In genomic region chr11:19155617-19155983, GRCm38 (mm10) we compare ENCODE assay signal across 20 mouse cellular contexts.
DNase-seq lines count a peak whose midpoint lies in the region; ATAC-seq and TF ChIP-seq lines count a peak whose summit lies in the region.
"Had no signal": no experiment of that assay in that cellular context is flagged by ENCODE, and none has a peak within 500 bp of the region (broad histone marks: within the 10 kb centered on the region; RNA-seq: fewer than 3 reads in every experiment).

No protein-coding gene starts in this region.

- WGBS in heart, embryonic 10.5 days: 63% methylated on average over 2 of the region's 2 CpGs

- DNase-seq in heart, adult 11 months: peak; percentile 40
- no peak for DNase-seq in heart, embryonic 10.5 days (ENCODE audit: low spot score)
- peak; percentile 74 for DNase-seq in G1E (ENCODE audit: low spot score)
- DNase-seq in gastrocnemius, postnatal 14 days: no peak
- DNase-seq in adrenal gland, postnatal 10 days: no peak
- DNase-seq: adrenal gland, postnatal 14 days; cerebellum, adult 11-12 months; cerebellum, adult 9-10 months; cerebellum, postnatal 25 days; forebrain, postnatal 0 days; gastrocnemius, postnatal 25 days; heart, adult 18-20 months; heart, postnatal 14 days had no signal

- no peak overlapping the region for H3K27ac ChIP-seq in heart, embryonic 10.5 days
- H3K27ac ChIP-seq: embryonic facial prominence, embryonic 10.5 days; forebrain, embryonic 13.5 days; heart, embryonic 15.5 days; hindbrain, embryonic 10.5 days; hindbrain, embryonic 14.5 days had no signal

- peak; percentile 81 for ATAC-seq in G1E (ENCODE audit: extremely low read depth, insufficient number of reproducible peaks, low FRiP score, poor library complexity, severe bottlenecking)
- peak; percentile 85 for ATAC-seq in granulocyte monocyte progenitor cell, adult 5-6 weeks (replicated peaks; ENCODE audit: poor library complexity, severe bottlenecking)
- peak; percentile 90 for ATAC-seq in megakaryocyte-erythroid progenitor cell, adult 5-6 weeks (replicated peaks; ENCODE audit: low FRiP score, low TSS enrichment, poor library complexity, severe bottlenecking)
- ATAC-seq: forebrain, embryonic 13.5 days; forebrain, postnatal 0 days had no signal

- intact Hi-C loops in gastrocnemius, postnatal 14 days (cut with DNase I; ENCODE audit: low total_unique reads): no loop called here

- no peaks in the 10 kb centered on the region for H3K27me3 ChIP-seq in heart, embryonic 10.5 days (ENCODE audit: insufficient read depth, poor library complexity, severe bottlenecking)
- no peaks in the 10 kb centered on the region for H3K27me3 ChIP-seq in G1E (ENCODE audit: insufficient read depth, low read length)
- H3K27me3 ChIP-seq: forebrain, embryonic 13.5 days; heart, embryonic 15.5 days had no signal

- no peak overlapping the region for H3K4me3 ChIP-seq in heart, embryonic 10.5 days
- H3K4me3 ChIP-seq in G1E (ENCODE audit: low read depth, low read length): peak overlapping the region; percentile 65; the same call in 1 of the 2 replicates
- H3K4me3 ChIP-seq: embryonic facial prominence, embryonic 10.5 days; forebrain, embryonic 13.5 days; heart, embryonic 15.5 days; hindbrain, embryonic 10.5 days had no signal

- no peaks in the 10 kb centered on the region for H3K4me1 ChIP-seq in heart, embryonic 10.5 days
- peaks cover 50% of the 10 kb centered on the region for H3K4me1 ChIP-seq in G1E (ENCODE audit: insufficient read depth, low read depth, low read length)
- H3K4me1 ChIP-seq: heart, embryonic 15.5 days had no signal

- no peaks in the 10 kb centered on the region for H3K36me3 ChIP-seq in heart, embryonic 10.5 days
- no peaks in the 10 kb centered on the region for H3K36me3 ChIP-seq in G1E (replicated peaks)
- H3K36me3 ChIP-seq: embryonic facial prominence, embryonic 10.5 days; heart, embryonic 15.5 days; hindbrain, embryonic 10.5 days had no signal

- H3K9me3 ChIP-seq in heart, embryonic 10.5 days: no peaks in the 10 kb centered on the region
- no peaks in the 10 kb centered on the region for H3K9me3 ChIP-seq in G1E (replicated peaks)
- H3K9me3 ChIP-seq: embryonic facial prominence, embryonic 10.5 days; forebrain, embryonic 13.5 days; heart, embryonic 15.5 days; hindbrain, embryonic 10.5 days had no signal

- no peak for TF ChIP-seq CTCF in G1E (IDR thresholded peaks at IDR 0.05; ENCODE audit: low read depth, low read length)

Comparison
In these comparisons a context has a peak if more than half of its experiments do, and no peak if none do; other contexts are left out.
1. DNase-seq: peak in heart, adult 11 months (single experiment) and G1E (single experiment); none in heart, embryonic 10.5 days (single experiment), gastrocnemius, postnatal 14 days (single experiment) and adrenal gland, postnatal 10 days (single experiment).
2. Peak in every context shown above with its lines, with median percentiles within 50 percentile points of each other: ATAC-seq.